Mouse (Mus musculus) CH12.LX (cell line): ENCODE data around the gene Shank1. TPM values are rescaled to one million over a fixed set of nuclear protein-coding genes. Genes with fewer than 3 reads are reported as not detected.

Experiments used
- DNase-seq: peaks from one replicate; pipeline ENCODE4 v3.0.0-alpha.2; 2013; ENCODE audit errors: extremely low read depth
- H3K27ac ChIP-seq: 2 replicates; pipeline ENCODE4 v1.5.1; 2012; ENCODE audit warnings: low read depth, mild to moderate bottlenecking, control low read depth, moderate library complexity; ENCODE audit not compliant: insufficient read depth
- H3K27me3 ChIP-seq: replicated peaks from 2 replicates; pipeline ENCODE3; 2012; ENCODE audit warnings: inconsistent platforms
- H3K36me3 ChIP-seq, 2 experiments: replicated peaks in 1 of 2; 2 replicates each; pipeline versions ENCODE3 to v1.6.1; 2012; ENCODE audit warnings: inconsistent platforms in 1 of 2, low read length in 1 of 2, mild to moderate bottlenecking in 1 of 2, mixed read lengths in 1 of 2, moderate library complexity in 1 of 2; ENCODE audit not compliant: control insufficient read depth in 1 of 2, insufficient read depth in 1 of 2
- H3K4me1 ChIP-seq, 2 experiments: 2 replicates each; pipeline ENCODE4 v1.6.1; 2012; ENCODE audit warnings: inconsistent platforms in 1 of 2, moderate library complexity in 1 of 2; ENCODE audit not compliant: insufficient read depth in 2 of 2, control insufficient read depth in 1 of 2
- H3K4me2 ChIP-seq: 2 replicates; pipeline ENCODE4 v1.6.1; 2012; ENCODE audit warnings: low read depth, mild to moderate bottlenecking, control low read depth; ENCODE audit not compliant: poor library complexity, insufficient read depth, severe bottlenecking
- H3K4me3 ChIP-seq, 3 experiments: fragments of 150-350 bp in 1 of 3; sonication (generic) in 1 of 3; replicated peaks in 1 of 3; 2 replicates each; pipeline versions ENCODE3 to v1.5.1; 2011 to 2012; ENCODE audit warnings: low read depth in 2 of 3, low read length in 2 of 3, mild to moderate bottlenecking in 2 of 3, moderate library complexity in 2 of 3, control low read depth in 1 of 3, improper control_type of control experiment in 1 of 3, inconsistent platforms in 1 of 3, mixed read lengths in 1 of 3; ENCODE audit not compliant: poor library complexity in 1 of 3
- H3K79me2 ChIP-seq: replicated peaks from 2 replicates; pipeline ENCODE4 v1.6.1; 2012; ENCODE audit warnings: mild to moderate bottlenecking, moderate library complexity; ENCODE audit not compliant: control insufficient read depth, poor library complexity, insufficient read depth, severe bottlenecking; ENCODE audit errors: extremely low read depth
- H3K9ac ChIP-seq: 2 replicates; pipeline ENCODE4 v1.6.1; 2012; ENCODE audit warnings: low read depth, mild to moderate bottlenecking, control low read depth, moderate library complexity; ENCODE audit not compliant: insufficient read depth
- H3K9me3 ChIP-seq: replicated peaks from 2 replicates; pipeline ENCODE3; 2012; ENCODE audit warnings: low read length, inconsistent platforms, mixed read lengths
- BHLHE40 ChIP-seq: IDR thresholded peaks from 2 replicates; pipeline ENCODE4 v1.6.1; 2011; ENCODE audit warnings: mild to moderate bottlenecking, low read depth, low read length, improper control_type of control experiment
- CHD1 ChIP-seq: IDR thresholded peaks from 2 replicates; pipeline ENCODE4 v1.6.1; 2012; ENCODE audit warnings: low read depth, low read length, improper control_type of control experiment, inconsistent platforms
- CHD2 ChIP-seq: IDR thresholded peaks from 2 replicates; pipeline ENCODE4 v1.6.1; 2011; ENCODE audit warnings: low read length, improper control_type of control experiment
- HCFC1 ChIP-seq: IDR thresholded peaks from 2 replicates; pipeline ENCODE4 v1.6.1; 2012; ENCODE audit warnings: low read depth, mild to moderate bottlenecking, inconsistent platforms, low read length, improper control_type of control experiment
- IRF4 ChIP-seq: IDR thresholded peaks from 2 replicates; pipeline ENCODE4 v1.6.1; 2014; ENCODE audit warnings: low read depth, mild to moderate bottlenecking, inconsistent platforms, low read length, improper control_type of control experiment
- JUN ChIP-seq: IDR thresholded peaks from 2 replicates; pipeline ENCODE4 v1.6.1; 2011; ENCODE audit warnings: low read depth, mild to moderate bottlenecking, low read length, improper control_type of control experiment, moderate library complexity; ENCODE audit not compliant: insufficient read depth
- JUND ChIP-seq: conservative IDR thresholded peaks from 2 replicates; pipeline ENCODE4 v1.6.1; 2011; ENCODE audit warnings: low read depth, low read length, improper control_type of control experiment
- MAX ChIP-seq: IDR thresholded peaks from 2 replicates; pipeline ENCODE4 v1.6.1; 2011; ENCODE audit warnings: low read length, improper control_type of control experiment
- MAZ ChIP-seq: IDR thresholded peaks from 2 replicates; pipeline ENCODE4 v1.6.1; 2012; ENCODE audit warnings: low read depth, mild to moderate bottlenecking, inconsistent platforms, low read length, improper control_type of control experiment, moderate library complexity
- MXI1 ChIP-seq: IDR thresholded peaks from 2 replicates; pipeline ENCODE4 v1.6.1; 2011; ENCODE audit warnings: mild to moderate bottlenecking, low read depth, low read length, improper control_type of control experiment
- MYC ChIP-seq: IDR thresholded peaks from 2 replicates; pipeline ENCODE4 v1.6.1; 2011; ENCODE audit warnings: low read depth, mild to moderate bottlenecking, improper control_type of control experiment, low read length
- NRF1 ChIP-seq: IDR thresholded peaks from 2 replicates; pipeline ENCODE4 v1.6.1; 2014; ENCODE audit warnings: low read depth, mild to moderate bottlenecking, inconsistent platforms, low read length, improper control_type of control experiment, moderate library complexity
- PAX5 ChIP-seq: IDR thresholded peaks from 2 replicates; pipeline ENCODE4 v1.6.1; 2012; ENCODE audit warnings: low read length, inconsistent platforms, mixed read lengths
- POLR2A ChIP-seq: IDR thresholded peaks from 2 replicates; pipeline ENCODE4 v1.6.1; 2011; ENCODE audit warnings: low read depth, mild to moderate bottlenecking, improper control_type of control experiment, low read length
- POLR2AphosphoS2 ChIP-seq: IDR thresholded peaks from 2 replicates; pipeline ENCODE4 v1.6.1; 2011; ENCODE audit warnings: low read depth, low read length, improper control_type of control experiment
- RAD21 ChIP-seq: IDR thresholded peaks from 2 replicates; pipeline ENCODE4 v1.6.1; 2011; ENCODE audit warnings: low read depth, mild to moderate bottlenecking, low read length, improper control_type of control experiment, moderate library complexity
- RCOR1 ChIP-seq: conservative IDR thresholded peaks from 2 replicates; pipeline ENCODE4 v1.6.1; 2012; ENCODE audit warnings: low read depth, mild to moderate bottlenecking, inconsistent platforms, low read length, improper control_type of control experiment
- SIN3A ChIP-seq: IDR thresholded peaks from 2 replicates; pipeline ENCODE4 v1.6.1; 2012; ENCODE audit warnings: low read length, improper control_type of control experiment, inconsistent platforms
- TCF12 ChIP-seq: IDR thresholded peaks from 2 replicates; pipeline ENCODE4 v1.6.1; 2014; ENCODE audit warnings: low read depth, mild to moderate bottlenecking, inconsistent platforms, low read length, improper control_type of control experiment
- UBTF ChIP-seq: IDR thresholded peaks from 2 replicates; pipeline ENCODE4 v1.6.1; 2012; ENCODE audit warnings: low read depth, mild to moderate bottlenecking, inconsistent platforms, low read length, improper control_type of control experiment, moderate library complexity
- USF2 ChIP-seq: conservative IDR thresholded peaks from 2 replicates; pipeline ENCODE4 v1.6.1; 2011; ENCODE audit warnings: low read depth, low read length, improper control_type of control experiment
- ZC3H11A ChIP-seq: IDR thresholded peaks from 2 replicates; pipeline ENCODE4 v1.6.1; 2012; ENCODE audit warnings: low read depth, mild to moderate bottlenecking, inconsistent platforms, low read length, improper control_type of control experiment
- ZKSCAN1 ChIP-seq: IDR thresholded peaks from 2 replicates; pipeline ENCODE4 v1.6.1; 2012; ENCODE audit warnings: low read depth, inconsistent platforms, low read length, improper control_type of control experiment, borderline replicate concordance
- ZNF384 ChIP-seq: IDR thresholded peaks from 2 replicates; pipeline ENCODE4 v1.6.1; 2012; ENCODE audit warnings: low read depth, low read length, improper control_type of control experiment, inconsistent platforms
- dilution Hi-C: fragments of 300-500 bp; cut with MboI; formaldehyde crosslinking; loops from 2 replicates; pipeline ENCODE4 v1.14.3; 2020; ENCODE audit warnings: low sequenced_read_pairs; ENCODE audit not compliant: extremely low pct_unique_long_range_greater_than_20kb, extremely low pct_ligation_motif_present
- in situ Hi-C: fragments of 300-500 bp; cut with MboI; formaldehyde crosslinking; loops from 3 replicates; pipeline ENCODE4 v1.14.3; 2019; ENCODE audit warnings: low sequenced_read_pairs, low pct_ligation_motif_present, low pct_unique_long_range_greater_than_20kb, mixed read lengths
- polyA plus RNA-seq: library from polyadenylated mRNA; unstranded; fragments of >175 nt; gene quantifications from 2 replicates; pipeline ENCODE4 v1.2.1, GENCODE M21; 2012; ENCODE audit warnings: low read depth; ENCODE audit not compliant: insufficient read length
- total RNA-seq, 2 experiments: library from RNA; depleted of rRNA; stranded (reverse); fragments of 300-350 nt in 1 of 2; fragments of >200 nt in 1 of 2; gene quantifications; 2 replicates each; pipeline ENCODE4 v1.2.3; 2012 to 2014

Shank1 gene
- total and polyA plus RNA-seq, 3 experiments, result under 0.01 to 0.07 TPM; not detected in 1

DNA sequence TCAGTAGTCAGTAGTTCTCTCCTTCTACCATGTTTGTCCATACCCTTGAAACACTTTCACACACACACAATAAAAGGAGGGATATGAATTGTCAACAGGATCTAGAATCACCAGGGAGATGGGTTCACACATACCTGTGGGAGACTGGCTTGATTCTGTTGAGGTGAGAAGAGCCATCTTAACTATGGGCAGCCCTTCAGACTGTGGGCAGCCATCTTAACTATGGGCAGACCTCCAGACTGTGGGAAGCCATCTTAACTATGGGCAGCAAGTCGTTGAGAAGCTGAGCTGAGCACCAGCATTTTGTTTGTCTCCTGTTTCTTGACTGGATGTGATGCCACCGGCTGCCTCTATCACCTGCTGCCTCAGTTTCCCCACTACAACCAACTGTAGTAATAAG, 38.7 kb upstream of the Shank1 start:
- Histone ChIP-seq H3K9me3 (no peaks in the 10 kb centered on the region), H3K27me3 (peaks cover 28% of the 10 kb centered on the region), H3K36me3 (no peaks in the 10 kb centered on the region), H3K79me2 (no peaks in the 10 kb centered on the region), H3K9ac (no peak overlapping the region), H3K4me3 (no peak overlapping the region), H3K27ac (no peak overlapping the region), H3K4me2 (no peak overlapping the region), H3K4me1 (no peaks in the 10 kb centered on the region; a peak in 1 of 4 replicates)
- in situ Hi-C loops (no loop called here), dilution Hi-C loops (no loop called here)
- DNase-seq, result peak; percentile 25
- TF ChIP-seq NRF1 (peak; percentile 82), IRF4 (no peak), PAX5 (no peak), TCF12 (no peak), RAD21 (no peak), HCFC1 (peak; percentile 81), RCOR1 (peak; percentile 79; the same call in 1 of the 2 replicates), ZKSCAN1 (no peak)

DNA sequence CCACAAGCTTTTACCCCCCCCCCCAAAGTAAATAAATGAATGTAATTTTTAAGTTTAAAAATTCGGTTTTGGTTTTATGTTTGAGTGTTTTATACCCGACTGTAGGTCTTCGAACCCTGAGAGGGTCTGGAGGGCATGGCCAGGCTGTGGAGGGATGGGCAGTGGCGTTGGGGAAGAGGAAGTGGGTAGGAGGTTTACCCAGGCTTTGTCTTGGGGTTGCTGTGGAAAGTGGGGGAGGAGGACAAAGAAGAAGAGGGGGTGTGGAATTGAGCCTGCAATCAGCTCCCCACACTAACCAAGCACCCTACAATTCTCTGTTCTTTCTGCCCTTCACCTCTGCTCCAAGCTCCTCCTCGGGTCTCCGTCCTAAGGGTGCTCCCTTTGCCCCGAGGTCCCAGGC, 37.5 kb upstream of the Shank1 start:
- no peak overlapping the region for H3K4me3 ChIP-seq
- TF ChIP-seq MAZ (no peak), IRF4 (no peak), TCF12 (no peak), CHD1 (no peak), ZC3H11A (no peak), UBTF (no peak), JUND (no peak), BHLHE40 (no peak), CHD2 (no peak), ZNF384 (no peak), POLR2AphosphoS2 (no peak), USF2 (no peak), ZKSCAN1 (no peak), MXI1 (no peak), SIN3A (no peak), MYC (no peak), MAX (no peak), JUN (no peak), POLR2A (no peak)
- TF ChIP-seq, all 38 proteins: peak for 0
- no peaks in the 10 kb centered on the region for H3K36me3 ChIP-seq
- peaks cover 18% of the 10 kb centered on the region for H3K27me3 ChIP-seq
- H3K4me1 ChIP-seq, result no peaks in the 10 kb centered on the region; a peak in 1 of 4 replicates
- H3K79me2 ChIP-seq, result no peaks in the 10 kb centered on the region
- no peak overlapping the region for H3K4me2 ChIP-seq
- no peak overlapping the region for H3K9ac ChIP-seq
- in situ Hi-C loops (no loop called here), dilution Hi-C loops (no loop called here)
- H3K27ac ChIP-seq, result no peak overlapping the region
- H3K9me3 ChIP-seq, result no peaks in the 10 kb centered on the region
- DNase-seq, result no peak
